Mouse (Mus musculus): Measurements from ENCODE around the gene Spp1. TPM values are rescaled to one million over a fixed set of nuclear protein-coding genes. Genes with fewer than 3 reads are reported as not detected.

Gene Spp1
- total and polyA plus RNA-seq, 3 experiments = 0.35 to 0.77 TPM; not detected in 1

DNA sequence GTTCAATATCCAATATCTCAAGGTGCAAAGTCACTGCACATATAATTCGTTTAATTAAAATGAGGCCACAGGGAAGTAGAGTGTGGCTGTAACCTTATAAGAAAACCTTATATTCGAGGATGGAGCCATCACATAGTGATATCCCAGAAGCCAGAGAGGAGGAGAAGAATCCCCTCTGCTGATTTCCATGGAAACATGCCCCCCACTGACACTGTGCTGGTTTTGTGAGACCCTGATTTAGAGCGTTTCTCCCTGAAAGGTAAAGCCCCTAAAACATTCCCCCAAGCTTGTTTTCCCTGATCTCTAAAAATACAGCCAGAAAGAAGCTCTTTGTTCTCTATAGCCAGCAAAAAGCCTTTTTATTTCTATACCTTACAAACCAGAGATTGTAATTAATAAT lies 14.6 kb downstream of the Spp1 start:
- no peak overlapping the region for H3K27ac ChIP-seq (ENCODE audit: control insufficient read depth, low read depth, low read length)
- H3K27me3 ChIP-seq (ENCODE audit: control insufficient read depth in 1 of 2, insufficient read depth in 2 of 2, low read length in 2 of 2) = no peaks in the 10 kb centered on the region
- no peak overlapping the region for H3K9ac ChIP-seq (ENCODE audit: control insufficient read depth, low read depth, low read length, poor library complexity, severe bottlenecking)
- no peak overlapping the region for H3K4me3 ChIP-seq (ENCODE audit: control insufficient read depth in 1 of 2, insufficient read depth in 1 of 2, low read depth in 2 of 2, low read length in 2 of 2)
- no peak for TF ChIP-seq UBTF (IDR thresholded peaks at IDR 0.05; ENCODE audit: borderline replicate concordance, insufficient read depth, low read depth, low read length)
- no peak for TF ChIP-seq KAT2A (conservative IDR thresholded peaks at IDR 0.05; ENCODE audit: low read depth, low read length)
- no peak for TF ChIP-seq MXI1 (IDR thresholded peaks at IDR 0.05; ENCODE audit: low read depth, low read length)
- no peak for TF ChIP-seq ZC3H11A (IDR thresholded peaks at IDR 0.05; ENCODE audit: low read depth, low read length)
- no peak for TF ChIP-seq RAD21 (IDR thresholded peaks at IDR 0.05; ENCODE audit: low read depth, low read length)
- no peak for TF ChIP-seq GABPA (IDR thresholded peaks at IDR 0.05; ENCODE audit: low read depth, low read length)
- no peak for TF ChIP-seq SIN3A (IDR thresholded peaks at IDR 0.05; ENCODE audit: low read length)
- no peak for TF ChIP-seq JUND (IDR thresholded peaks at IDR 0.05; ENCODE audit: low read depth, low read length)
- TF ChIP-seq POLR2AphosphoS2 (IDR thresholded peaks at IDR 0.05; ENCODE audit: low read length) = no peak
- no peak for TF ChIP-seq ELF1 (IDR thresholded peaks at IDR 0.05; ENCODE audit: low read depth, low read length)
- TF ChIP-seq MAZ (IDR thresholded peaks at IDR 0.05; ENCODE audit: low read depth, low read length) = no peak
- no peak for TF ChIP-seq ZMIZ1 (IDR thresholded peaks at IDR 0.05; ENCODE audit: low read depth, low read length)
- TF ChIP-seq MEF2A (IDR thresholded peaks at IDR 0.05; ENCODE audit: extremely low read depth, insufficient replicate concordance, low read depth, low read length, poor library complexity, severe bottlenecking) = no peak
- TF ChIP-seq TBP (IDR thresholded peaks at IDR 0.05; ENCODE audit: low read depth, low read length) = no peak
- TF ChIP-seq HCFC1 (IDR thresholded peaks at IDR 0.05; ENCODE audit: low read depth, low read length) = no peak
- no peak for TF ChIP-seq SMC3 (IDR thresholded peaks at IDR 0.05; ENCODE audit: low read depth, low read length)
- TF ChIP-seq EP300 (IDR thresholded peaks at IDR 0.05; ENCODE audit: low read depth in 1 of 2, low read length in 2 of 2) = no peak
- H3K4me1 ChIP-seq (ENCODE audit: control insufficient read depth in 1 of 2, insufficient read depth in 2 of 2, low read length in 2 of 2) = no peaks in the 10 kb centered on the region
- no peaks in the 10 kb centered on the region for H3K36me3 ChIP-seq (ENCODE audit: control insufficient read depth in 1 of 2, insufficient read depth in 2 of 2, low read length in 2 of 2)
- H3K9me3 ChIP-seq (replicated peaks; ENCODE audit: insufficient read depth, low read length) = no peaks in the 10 kb centered on the region
- H3K79me2 ChIP-seq (ENCODE audit: control insufficient read depth, insufficient read depth, low read length, poor library complexity) = no peaks in the 10 kb centered on the region
- no peak for DNase-seq (ENCODE audit: low read depth, low spot score)

GRCm38 (mm10) chr5:104453075-104453474 lies 18.2 kb downstream of the Spp1 start:
- H3K4me3 ChIP-seq (ENCODE audit: control insufficient read depth in 1 of 2, insufficient read depth in 1 of 2, low read depth in 2 of 2, low read length in 2 of 2) = no peak overlapping the region
- DNase-seq (ENCODE audit: low read depth, low spot score) = no peak
- TF ChIP-seq EP300 (IDR thresholded peaks at IDR 0.05; ENCODE audit: low read depth in 1 of 2, low read length in 2 of 2) (no peak), POLR2AphosphoS5 (IDR thresholded peaks at IDR 0.05; ENCODE audit: borderline replicate concordance, low read depth, low read length) (no peak)
- H3K9me3 ChIP-seq (replicated peaks; ENCODE audit: insufficient read depth, low read length) = no peaks in the 10 kb centered on the region
- H3K27ac ChIP-seq (ENCODE audit: control insufficient read depth, low read depth, low read length) = no peak overlapping the region
- H3K9ac ChIP-seq (ENCODE audit: control insufficient read depth, low read depth, low read length, poor library complexity, severe bottlenecking) = no peak overlapping the region
- H3K79me2 ChIP-seq (ENCODE audit: control insufficient read depth, insufficient read depth, low read length, poor library complexity) = no peaks in the 10 kb centered on the region
- H3K36me3 ChIP-seq (ENCODE audit: control insufficient read depth in 1 of 2, insufficient read depth in 2 of 2, low read length in 2 of 2) = no peaks in the 10 kb centered on the region
- H3K27me3 ChIP-seq (ENCODE audit: control insufficient read depth in 1 of 2, insufficient read depth in 2 of 2, low read length in 2 of 2) = no peaks in the 10 kb centered on the region
- no peaks in the 10 kb centered on the region for H3K4me1 ChIP-seq (ENCODE audit: control insufficient read depth in 1 of 2, insufficient read depth in 2 of 2, low read length in 2 of 2)
